Mouse (Mus musculus) cortical plate, adult 2 months (tissue): ENCODE results near the gene Smpx.

Experiments
- CTCF ChIP-seq: fragments of 200-500 bp; IDR thresholded peaks from 2 replicates; pipeline ENCODE4 v1.5.1; 2011; ENCODE audit warnings: mild to moderate bottlenecking, control low read depth, low read length; ENCODE audit not compliant: insufficient read depth; ENCODE audit errors: extremely low read depth
- POLR2A ChIP-seq: fragments of 200-500 bp; IDR thresholded peaks from 2 replicates; pipeline ENCODE4 v1.6.1; 2011; ENCODE audit warnings: mild to moderate bottlenecking, low read length, control low read depth; ENCODE audit not compliant: insufficient read depth; ENCODE audit errors: extremely low read depth

GRCm38 (mm10) chrX:157762542-157762941 lies 63.8 kb downstream of the Smpx start:
- TF ChIP-seq POLR2A: no peak
- TF ChIP-seq CTCF: no peak
